Mouse (Mus musculus) heart, postnatal 0 days (tissue): ENCODE data around the gene Sept10. TPM values are rescaled to one million over a fixed set of nuclear protein-coding genes. Genes with fewer than 3 reads are reported as not detected.

Experiments used
- ATAC-seq: fragments of 200-750 bp; cut with Nextera tagmentation; 2 replicates; pipeline ENCODE4 v1.8.0; 2017; ENCODE audit warnings: low read depth, moderate number of reproducible peaks, moderate library complexity; ENCODE audit not compliant: insufficient read depth
- DNase-seq: peaks from one replicate; pipeline ENCODE4 v3.0.0-alpha.2; 2016; ENCODE audit warnings: low spot score
- H3K27ac ChIP-seq: fragments of 300-500 bp; sonication (generic); 2 replicates; pipeline ENCODE4 v1.5.1; 2014; ENCODE audit warnings: low read depth, mild to moderate bottlenecking
- H3K27me3 ChIP-seq: fragments of 300-500 bp; sonication (generic); 2 replicates; pipeline ENCODE4 v1.6.1; 2014; ENCODE audit warnings: low read length, mixed read lengths; ENCODE audit not compliant: control insufficient read depth, insufficient read depth
- H3K36me3 ChIP-seq: fragments of 300-500 bp; sonication (generic); replicated peaks from 2 replicates; pipeline ENCODE4 v1.6.1; 2014; ENCODE audit warnings: low read length, mixed read lengths; ENCODE audit not compliant: control insufficient read depth, insufficient read depth
- H3K4me1 ChIP-seq: fragments of 300-500 bp; sonication (generic); 2 replicates; pipeline ENCODE4 v1.6.1; 2014; ENCODE audit warnings: antibody characterized with exemption; ENCODE audit not compliant: control insufficient read depth, insufficient read depth
- H3K4me2 ChIP-seq: fragments of 300-500 bp; sonication (generic); 2 replicates; pipeline ENCODE4 v1.6.1; 2014; ENCODE audit warnings: low read depth, mild to moderate bottlenecking, low read length, moderate library complexity
- H3K4me3 ChIP-seq: fragments of 300-500 bp; sonication (generic); 2 replicates; pipeline ENCODE4 v1.5.1; 2014; ENCODE audit warnings: low read depth, low read length
- H3K9ac ChIP-seq: fragments of 300-500 bp; sonication (generic); replicated peaks from 2 replicates; pipeline ENCODE4 v1.6.1; 2014; ENCODE audit warnings: low read depth, low read length, mixed read lengths
- H3K9me3 ChIP-seq: fragments of 300-500 bp; sonication (generic); replicated peaks from 2 replicates; pipeline ENCODE4 v1.6.1; 2016; ENCODE audit warnings: low read length; ENCODE audit not compliant: control insufficient read depth
- CTCF ChIP-seq: IDR thresholded peaks from 2 replicates; pipeline ENCODE4 v1.5.1; 2016; ENCODE audit warnings: antibody characterized with exemption, control low read depth, low read depth
- EP300 ChIP-seq: IDR thresholded peaks from 2 replicates; pipeline ENCODE4 v1.6.1; 2016; ENCODE audit warnings: antibody characterized with exemption, low read depth
- WGBS: fragments of 180-500 bp; shearing (Covaris S2); extraction: QIAGEN DNeasy Blood & Tissue Kit; methylation state at CpG from one replicate; pipeline ENCODE4 v1.1.7; 2014; 5-methylcytosine and 5-hydroxymethylcytosine counted together
- polyA plus RNA-seq: library from polyadenylated mRNA; unstranded; fragments of >200 nt; fragmentation: Nextera tagmentation; extraction: Ambion mirVana; gene quantifications from 2 replicates; pipeline ENCODE4 v1.2.1, GENCODE M21; 2015
- total RNA-seq: library from RNA; depleted of rRNA; stranded (reverse); fragments of >200 nt; gene quantifications from 2 replicates; pipeline ENCODE4 v1.2.3, GENCODE M21; 2014; ENCODE audit warnings: low replicate concordance

Sept10 gene
- total and polyA plus RNA-seq, 2 experiments from 2014 or later: 27.8 to 33.8 TPM

- H3K27ac ChIP-seq: peak overlapping the region; percentile 46
- H3K4me1 ChIP-seq: peaks cover 4% of the 10 kb centered on the region
- DNase-seq (no peak), ATAC-seq (no peak; the same call in 1 of the 2 replicates)
- H3K36me3 ChIP-seq: no peaks in the 10 kb centered on the region
- WGBS: 43% methylated on average over 4 of the region's 4 CpGs
- TF ChIP-seq EP300: no peak
- no peak for TF ChIP-seq CTCF
- no peak overlapping the region for H3K4me2 ChIP-seq
- H3K4me3 ChIP-seq: no peak overlapping the region
- no peaks in the 10 kb centered on the region for H3K27me3 ChIP-seq
- no peaks in the 10 kb centered on the region for H3K9me3 ChIP-seq
- no peak overlapping the region for H3K9ac ChIP-seq
These were observed 44.0 kb upstream of the Sept10 start for GRCm38 (mm10) chr10:59265674-59266073.

GRCm38 (mm10) chr10:59265067-59265466 is 43.4 kb upstream of the Sept10 start:
- H3K4me1 ChIP-seq: peaks cover 4% of the 10 kb centered on the region
- H3K27me3 ChIP-seq: no peaks in the 10 kb centered on the region
- WGBS: 29% methylated on average over 7 of the region's 7 CpGs
- no peak overlapping the region for H3K9ac ChIP-seq
- no peaks in the 10 kb centered on the region for H3K9me3 ChIP-seq
- no peak for TF ChIP-seq CTCF
- no peak for TF ChIP-seq EP300
- H3K4me3 ChIP-seq: no peak overlapping the region
- ATAC-seq (no peak), DNase-seq (no peak)
- no peak overlapping the region for H3K27ac ChIP-seq
- H3K36me3 ChIP-seq: no peaks in the 10 kb centered on the region
- no peak overlapping the region for H3K4me2 ChIP-seq

GRCm38 (mm10) chr10:59262979-59263378 is 41.3 kb upstream of the Sept10 start:
- Histone ChIP-seq H3K4me3 (no peak overlapping the region), H3K9ac (no peak overlapping the region), H3K27ac (no peak overlapping the region), H3K4me1 (peaks cover 4% of the 10 kb centered on the region), H3K9me3 (no peaks in the 10 kb centered on the region), H3K36me3 (no peaks in the 10 kb centered on the region), H3K27me3 (no peaks in the 10 kb centered on the region), H3K4me2 (no peak overlapping the region)
- WGBS: 60% methylated on average over 7 of the region's 7 CpGs
- ATAC-seq (no peak), DNase-seq (no peak)
- no peak for TF ChIP-seq EP300
- no peak for TF ChIP-seq CTCF

DNA sequence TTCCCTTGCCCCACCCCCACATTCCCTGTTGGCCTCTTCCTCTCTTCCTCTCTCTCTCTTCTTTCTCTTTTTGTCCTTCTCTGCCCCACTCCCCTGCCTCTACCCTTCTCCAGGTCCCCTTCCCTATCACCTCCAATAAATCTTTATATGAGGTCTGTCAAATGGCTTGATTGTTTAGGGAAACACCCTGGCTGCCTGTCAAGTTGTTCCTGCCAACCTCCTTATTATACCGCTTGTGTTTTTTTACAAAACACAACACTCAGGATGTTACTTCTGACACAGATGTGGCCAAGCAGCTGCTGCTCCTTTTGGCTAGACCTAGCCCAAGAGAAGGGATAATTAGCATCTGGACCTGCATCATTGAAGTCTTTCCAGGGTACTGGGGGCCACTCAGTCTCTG is 40.4 kb upstream of the Sept10 start:
- Histone ChIP-seq H3K36me3 (no peaks in the 10 kb centered on the region), H3K9me3 (no peaks in the 10 kb centered on the region), H3K4me3 (no peak overlapping the region), H3K9ac (no peak overlapping the region), H3K4me1 (peaks cover 4% of the 10 kb centered on the region), H3K27ac (no peak overlapping the region), H3K27me3 (no peaks in the 10 kb centered on the region), H3K4me2 (no peak overlapping the region)
- ATAC-seq (no peak), DNase-seq (no peak)
- 70% methylated on average over 1 of the region's 1 CpGs for WGBS
- TF ChIP-seq CTCF: no peak
- no peak for TF ChIP-seq EP300

DNA sequence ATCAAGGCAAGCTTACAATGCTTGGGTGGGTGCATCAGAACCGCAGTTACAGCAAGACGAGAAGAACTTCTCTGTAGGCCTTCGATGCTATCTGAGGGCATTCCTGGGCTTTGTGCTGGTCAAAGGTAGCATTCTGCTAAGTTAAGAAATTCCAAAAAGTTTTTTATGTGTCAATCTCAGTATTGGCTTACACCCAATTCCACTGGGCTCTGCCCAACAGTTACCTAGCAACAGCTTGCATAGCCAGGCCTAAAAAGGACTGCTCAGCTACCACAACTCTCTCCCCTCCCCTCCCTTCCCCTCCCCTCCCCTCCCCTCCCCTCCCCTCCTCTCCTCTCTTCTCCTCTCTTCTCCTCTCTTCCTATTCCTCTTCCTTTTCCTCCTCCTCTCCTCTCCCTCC is 40.0 kb upstream of the Sept10 start:
- no peak overlapping the region for H3K4me3 ChIP-seq
- TF ChIP-seq EP300 (no peak), CTCF (no peak)
- DNase-seq: no peak
- H3K9ac ChIP-seq: no peak overlapping the region
- H3K4me1 ChIP-seq: peaks cover 4% of the 10 kb centered on the region
- H3K9me3 ChIP-seq: no peaks in the 10 kb centered on the region
- no peak overlapping the region for H3K27ac ChIP-seq
- 67% methylated on average over 3 of the region's 3 CpGs for WGBS
- no peaks in the 10 kb centered on the region for H3K36me3 ChIP-seq
- ATAC-seq: no peak
- H3K4me2 ChIP-seq: no peak overlapping the region
- no peaks in the 10 kb centered on the region for H3K27me3 ChIP-seq

GRCm38 (mm10) chr10:59259572-59259971 is 37.9 kb upstream of the Sept10 start:
- TF ChIP-seq EP300 (no peak), CTCF (no peak)
- H3K27me3 ChIP-seq: no peaks in the 10 kb centered on the region
- H3K36me3 ChIP-seq: no peaks in the 10 kb centered on the region
- no peak overlapping the region for H3K9ac ChIP-seq
- H3K4me1 ChIP-seq: no peaks in the 10 kb centered on the region
- no peak for DNase-seq
- no peaks in the 10 kb centered on the region for H3K9me3 ChIP-seq
- WGBS: 83% methylated on average over 6 of the region's 6 CpGs
- no peak overlapping the region for H3K27ac ChIP-seq
- H3K4me2 ChIP-seq: no peak overlapping the region
- no peak for ATAC-seq
- no peak overlapping the region for H3K4me3 ChIP-seq
